Mouse (Mus musculus) CH12.LX (cell line): ENCODE data around the gene Helz. TPM values are rescaled to one million over a fixed set of nuclear protein-coding genes. Genes with fewer than 3 reads are reported as not detected.

ENCODE experiments used
- DNase-seq: peaks from one replicate; pipeline ENCODE4 v3.0.0-alpha.2; 2013; ENCODE audit errors: extremely low read depth
- H3K27ac ChIP-seq: 2 replicates; pipeline ENCODE4 v1.5.1; 2012; ENCODE audit warnings: low read depth, mild to moderate bottlenecking, control low read depth, moderate library complexity; ENCODE audit not compliant: insufficient read depth
- H3K27me3 ChIP-seq: replicated peaks from 2 replicates; pipeline ENCODE3; 2012; ENCODE audit warnings: inconsistent platforms
- H3K36me3 ChIP-seq, 2 experiments: replicated peaks in 1 of 2; 2 replicates each; pipeline versions ENCODE3 to v1.6.1; 2012; ENCODE audit warnings: inconsistent platforms in 1 of 2, low read length in 1 of 2, mild to moderate bottlenecking in 1 of 2, mixed read lengths in 1 of 2, moderate library complexity in 1 of 2; ENCODE audit not compliant: control insufficient read depth in 1 of 2, insufficient read depth in 1 of 2
- H3K4me1 ChIP-seq, 2 experiments: 2 replicates each; pipeline ENCODE4 v1.6.1; 2012; ENCODE audit warnings: inconsistent platforms in 1 of 2, moderate library complexity in 1 of 2; ENCODE audit not compliant: insufficient read depth in 2 of 2, control insufficient read depth in 1 of 2
- H3K4me2 ChIP-seq: 2 replicates; pipeline ENCODE4 v1.6.1; 2012; ENCODE audit warnings: low read depth, mild to moderate bottlenecking, control low read depth; ENCODE audit not compliant: poor library complexity, insufficient read depth, severe bottlenecking
- H3K4me3 ChIP-seq, 3 experiments: fragments of 150-350 bp in 1 of 3; sonication (generic) in 1 of 3; replicated peaks in 1 of 3; 2 replicates each; pipeline versions ENCODE3 to v1.5.1; 2011 to 2012; ENCODE audit warnings: low read depth in 2 of 3, low read length in 2 of 3, mild to moderate bottlenecking in 2 of 3, moderate library complexity in 2 of 3, control low read depth in 1 of 3, improper control_type of control experiment in 1 of 3, inconsistent platforms in 1 of 3, mixed read lengths in 1 of 3; ENCODE audit not compliant: poor library complexity in 1 of 3
- H3K79me2 ChIP-seq: replicated peaks from 2 replicates; pipeline ENCODE4 v1.6.1; 2012; ENCODE audit warnings: mild to moderate bottlenecking, moderate library complexity; ENCODE audit not compliant: control insufficient read depth, poor library complexity, insufficient read depth, severe bottlenecking; ENCODE audit errors: extremely low read depth
- H3K9ac ChIP-seq: 2 replicates; pipeline ENCODE4 v1.6.1; 2012; ENCODE audit warnings: low read depth, mild to moderate bottlenecking, control low read depth, moderate library complexity; ENCODE audit not compliant: insufficient read depth
- H3K9me3 ChIP-seq: replicated peaks from 2 replicates; pipeline ENCODE3; 2012; ENCODE audit warnings: low read length, inconsistent platforms, mixed read lengths
- CHD2 ChIP-seq: IDR thresholded peaks from 2 replicates; pipeline ENCODE4 v1.6.1; 2011; ENCODE audit warnings: low read length, improper control_type of control experiment
- HCFC1 ChIP-seq: IDR thresholded peaks from 2 replicates; pipeline ENCODE4 v1.6.1; 2012; ENCODE audit warnings: low read depth, mild to moderate bottlenecking, inconsistent platforms, low read length, improper control_type of control experiment
- JUN ChIP-seq: IDR thresholded peaks from 2 replicates; pipeline ENCODE4 v1.6.1; 2011; ENCODE audit warnings: low read depth, mild to moderate bottlenecking, low read length, improper control_type of control experiment, moderate library complexity; ENCODE audit not compliant: insufficient read depth
- JUND ChIP-seq: conservative IDR thresholded peaks from 2 replicates; pipeline ENCODE4 v1.6.1; 2011; ENCODE audit warnings: low read depth, low read length, improper control_type of control experiment
- KAT2A ChIP-seq: IDR thresholded peaks from 2 replicates; pipeline ENCODE4 v1.6.1; 2012; ENCODE audit warnings: low read length, improper control_type of control experiment, inconsistent platforms; ENCODE audit not compliant: insufficient replicate concordance
- MEF2A ChIP-seq: IDR thresholded peaks from 2 replicates; pipeline ENCODE4 v1.6.1; 2014; ENCODE audit warnings: low read depth, mild to moderate bottlenecking, inconsistent platforms, low read length, improper control_type of control experiment, borderline replicate concordance
- MYC ChIP-seq: IDR thresholded peaks from 2 replicates; pipeline ENCODE4 v1.6.1; 2011; ENCODE audit warnings: low read depth, mild to moderate bottlenecking, improper control_type of control experiment, low read length
- NRF1 ChIP-seq: IDR thresholded peaks from 2 replicates; pipeline ENCODE4 v1.6.1; 2014; ENCODE audit warnings: low read depth, mild to moderate bottlenecking, inconsistent platforms, low read length, improper control_type of control experiment, moderate library complexity
- PAX5 ChIP-seq: IDR thresholded peaks from 2 replicates; pipeline ENCODE4 v1.6.1; 2012; ENCODE audit warnings: low read length, inconsistent platforms, mixed read lengths
- POLR2A ChIP-seq: IDR thresholded peaks from 2 replicates; pipeline ENCODE4 v1.6.1; 2011; ENCODE audit warnings: low read depth, mild to moderate bottlenecking, improper control_type of control experiment, low read length
- POLR2AphosphoS2 ChIP-seq: IDR thresholded peaks from 2 replicates; pipeline ENCODE4 v1.6.1; 2011; ENCODE audit warnings: low read depth, low read length, improper control_type of control experiment
- RCOR1 ChIP-seq: conservative IDR thresholded peaks from 2 replicates; pipeline ENCODE4 v1.6.1; 2012; ENCODE audit warnings: low read depth, mild to moderate bottlenecking, inconsistent platforms, low read length, improper control_type of control experiment
- UBTF ChIP-seq: IDR thresholded peaks from 2 replicates; pipeline ENCODE4 v1.6.1; 2012; ENCODE audit warnings: low read depth, mild to moderate bottlenecking, inconsistent platforms, low read length, improper control_type of control experiment, moderate library complexity
- USF1 ChIP-seq: IDR thresholded peaks from 2 replicates; pipeline ENCODE4 v1.6.1; 2014; ENCODE audit warnings: low read depth, mild to moderate bottlenecking, inconsistent platforms, low read length, improper control_type of control experiment
- dilution Hi-C: fragments of 300-500 bp; cut with MboI; formaldehyde crosslinking; loops from 2 replicates; pipeline ENCODE4 v1.14.3; 2020; ENCODE audit warnings: low sequenced_read_pairs; ENCODE audit not compliant: extremely low pct_unique_long_range_greater_than_20kb, extremely low pct_ligation_motif_present
- in situ Hi-C: fragments of 300-500 bp; cut with MboI; formaldehyde crosslinking; loops from 3 replicates; pipeline ENCODE4 v1.14.3; 2019; ENCODE audit warnings: low sequenced_read_pairs, low pct_ligation_motif_present, low pct_unique_long_range_greater_than_20kb, mixed read lengths
- polyA plus RNA-seq: library from polyadenylated mRNA; unstranded; fragments of >175 nt; gene quantifications from 2 replicates; pipeline ENCODE4 v1.2.1, GENCODE M21; 2012; ENCODE audit warnings: low read depth; ENCODE audit not compliant: insufficient read length
- total RNA-seq, 2 experiments: library from RNA; depleted of rRNA; stranded (reverse); fragments of 300-350 nt in 1 of 2; fragments of >200 nt in 1 of 2; gene quantifications; 2 replicates each; pipeline ENCODE4 v1.2.3; 2012 to 2014

Gene Helz
- total and polyA plus RNA-seq, 3 experiments: 11.5 to 44.4 (median 22.2) TPM

GRCm38 (mm10) chr11:107682694-107683355 is 135.1 kb downstream of the Helz start:
- in situ Hi-C loops: loop anchor here (5.0 kb wide), 1 partner anchor 44 kb away; no protein-coding TSS in a partner anchor
- H3K36me3 ChIP-seq: peaks cover 38 to 78% of the 10 kb centered on the region in 2 experiments

GRCm38 (mm10) chr11:107683544-107684465 is 136.1 kb downstream of the Helz start:
- in situ Hi-C loops: loop anchor here (5.0 kb wide), 1 partner anchor 43 kb away; no protein-coding TSS in a partner anchor
- Histone ChIP-seq H3K36me3 (peaks cover 42 to 76% of the 10 kb centered on the region in 2 experiments), H3K27ac (no peak overlapping the region)

More at GRCm38 (mm10) chr11:107682694-107683355, 135.1 kb downstream of the Helz start:
- Histone ChIP-seq H3K27ac (no peak overlapping the region), H3K4me3 (no peak overlapping the region), H3K4me2 (no peak overlapping the region), H3K4me1 (peaks cover 0 to 16% of the 10 kb centered on the region in 2 experiments; a peak in 2 of 4 replicates), H3K27me3 (no peaks in the 10 kb centered on the region), H3K79me2 (0 out of 2 replicates have a peak, but pooled peaks cover 2% of the 10 kb centered on the region), H3K9ac (no peak overlapping the region), H3K9me3 (no peaks in the 10 kb centered on the region)
- no peak for TF ChIP-seq UBTF
- no peak for TF ChIP-seq RCOR1
- no peak for TF ChIP-seq MEF2A
- no peak for TF ChIP-seq JUND
- TF ChIP-seq USF1: no peak
- no peak for TF ChIP-seq CHD2
- TF ChIP-seq HCFC1: no peak
- TF ChIP-seq NRF1: no peak
- TF ChIP-seq PAX5: no peak
- TF ChIP-seq JUN: no peak
- no peak for DNase-seq
- dilution Hi-C loops: no loop called here

More at GRCm38 (mm10) chr11:107683544-107684465, 136.1 kb downstream of the Helz start:
- peaks cover 0 to 16% of the 10 kb centered on the region in 2 experiments; a peak in 2 of 4 replicates for H3K4me1 ChIP-seq
- dilution Hi-C loops: no loop called here
- H3K4me2 ChIP-seq: no peak overlapping the region
- no peaks in the 10 kb centered on the region for H3K27me3 ChIP-seq
- no peak for DNase-seq
- TF ChIP-seq MYC (no peak), RCOR1 (no peak), POLR2A (no peak), KAT2A (no peak), POLR2AphosphoS2 (no peak)
- H3K79me2 ChIP-seq: 0 out of 2 replicates have a peak, but pooled peaks cover 2% of the 10 kb centered on the region
- H3K9me3 ChIP-seq: no peaks in the 10 kb centered on the region
- no peak overlapping the region for H3K4me3 ChIP-seq
- H3K9ac ChIP-seq: no peak overlapping the region
